Mouse (Mus musculus) heart, postnatal 0 days (tissue): ENCODE results near the gene Tgm5. TPM values are rescaled to one million over a fixed set of nuclear protein-coding genes. Genes with fewer than 3 reads are reported as not detected.

Experiments
- ATAC-seq: fragments of 200-750 bp; cut with Nextera tagmentation; 2 replicates; pipeline ENCODE4 v1.8.0; 2017; ENCODE audit warnings: low read depth, moderate number of reproducible peaks, moderate library complexity; ENCODE audit not compliant: insufficient read depth
- DNase-seq: peaks from one replicate; pipeline ENCODE4 v3.0.0-alpha.2; 2016; ENCODE audit warnings: low spot score
- H3K27ac ChIP-seq: fragments of 300-500 bp; sonication (generic); 2 replicates; pipeline ENCODE4 v1.5.1; 2014; ENCODE audit warnings: low read depth, mild to moderate bottlenecking
- H3K27me3 ChIP-seq: fragments of 300-500 bp; sonication (generic); 2 replicates; pipeline ENCODE4 v1.6.1; 2014; ENCODE audit warnings: low read length, mixed read lengths; ENCODE audit not compliant: control insufficient read depth, insufficient read depth
- H3K36me3 ChIP-seq: fragments of 300-500 bp; sonication (generic); replicated peaks from 2 replicates; pipeline ENCODE4 v1.6.1; 2014; ENCODE audit warnings: low read length, mixed read lengths; ENCODE audit not compliant: control insufficient read depth, insufficient read depth
- H3K4me1 ChIP-seq: fragments of 300-500 bp; sonication (generic); 2 replicates; pipeline ENCODE4 v1.6.1; 2014; ENCODE audit warnings: antibody characterized with exemption; ENCODE audit not compliant: control insufficient read depth, insufficient read depth
- H3K4me2 ChIP-seq: fragments of 300-500 bp; sonication (generic); 2 replicates; pipeline ENCODE4 v1.6.1; 2014; ENCODE audit warnings: low read depth, mild to moderate bottlenecking, low read length, moderate library complexity
- H3K4me3 ChIP-seq: fragments of 300-500 bp; sonication (generic); 2 replicates; pipeline ENCODE4 v1.5.1; 2014; ENCODE audit warnings: low read depth, low read length
- H3K9ac ChIP-seq: fragments of 300-500 bp; sonication (generic); replicated peaks from 2 replicates; pipeline ENCODE4 v1.6.1; 2014; ENCODE audit warnings: low read depth, low read length, mixed read lengths
- H3K9me3 ChIP-seq: fragments of 300-500 bp; sonication (generic); replicated peaks from 2 replicates; pipeline ENCODE4 v1.6.1; 2016; ENCODE audit warnings: low read length; ENCODE audit not compliant: control insufficient read depth
- CTCF ChIP-seq: IDR thresholded peaks from 2 replicates; pipeline ENCODE4 v1.5.1; 2016; ENCODE audit warnings: antibody characterized with exemption, control low read depth, low read depth
- EP300 ChIP-seq: IDR thresholded peaks from 2 replicates; pipeline ENCODE4 v1.6.1; 2016; ENCODE audit warnings: antibody characterized with exemption, low read depth
- WGBS: fragments of 180-500 bp; shearing (Covaris S2); extraction: QIAGEN DNeasy Blood & Tissue Kit; methylation state at CpG from one replicate; pipeline ENCODE4 v1.1.7; 2014; 5-methylcytosine and 5-hydroxymethylcytosine counted together
- polyA plus RNA-seq: library from polyadenylated mRNA; unstranded; fragments of >200 nt; fragmentation: Nextera tagmentation; extraction: Ambion mirVana; gene quantifications from 2 replicates; pipeline ENCODE4 v1.2.1, GENCODE M21; 2015
- total RNA-seq: library from RNA; depleted of rRNA; stranded (reverse); fragments of >200 nt; gene quantifications from 2 replicates; pipeline ENCODE4 v1.2.3, GENCODE M21; 2014; ENCODE audit warnings: low replicate concordance

The Tgm5 gene
- total and polyA plus RNA-seq, 2 experiments from 2014 or later: not detected

DNA sequence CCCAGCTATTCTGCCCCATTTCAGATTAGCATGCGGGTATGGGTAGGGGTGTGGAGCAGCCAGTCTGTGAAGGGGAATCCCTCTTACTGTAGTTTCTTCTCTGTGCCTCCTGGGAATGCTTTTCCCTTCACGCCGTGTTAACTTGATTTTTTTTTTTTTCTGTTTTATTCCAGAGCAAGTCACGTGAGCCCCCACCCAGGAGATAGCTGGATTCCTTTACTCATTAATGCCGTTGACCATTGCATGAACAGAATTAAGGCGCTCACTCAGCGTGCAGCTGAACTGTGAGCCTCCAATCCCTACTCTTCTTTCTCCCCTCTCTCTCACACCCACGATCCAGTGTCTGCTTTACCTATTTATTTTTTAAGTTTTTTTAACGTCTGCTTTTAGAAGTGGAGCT is 69.4 kb downstream of the Tgm5 start:
- Histone ChIP-seq H3K27ac (no peak overlapping the region), H3K4me3 (no peak overlapping the region), H3K4me2 (no peak overlapping the region), H3K36me3 (peaks cover 30% of the 10 kb centered on the region), H3K4me1 (no peaks in the 10 kb centered on the region), H3K9ac (no peak overlapping the region), H3K27me3 (no peaks in the 10 kb centered on the region), H3K9me3 (no peaks in the 10 kb centered on the region)
- ATAC-seq (no peak), DNase-seq (no peak)
- WGBS: 73% methylated on average over 9 of the region's 9 CpGs
- TF ChIP-seq CTCF: no peak
- no peak for TF ChIP-seq EP300

GRCm38 (mm10) chr2:121015507-121015906 is 70.1 kb downstream of the Tgm5 start:
- DNase-seq (no peak), ATAC-seq (no peak)
- TF ChIP-seq CTCF: no peak
- no peak for TF ChIP-seq EP300
- WGBS: 77% methylated on average over 2 of the region's 2 CpGs
- no peak overlapping the region for H3K9ac ChIP-seq
- H3K4me2 ChIP-seq: no peak overlapping the region
- no peaks in the 10 kb centered on the region for H3K27me3 ChIP-seq
- no peak overlapping the region for H3K4me3 ChIP-seq
- H3K4me1 ChIP-seq: no peaks in the 10 kb centered on the region
- H3K27ac ChIP-seq: no peak overlapping the region
- no peaks in the 10 kb centered on the region for H3K9me3 ChIP-seq
- H3K36me3 ChIP-seq: peaks cover 30% of the 10 kb centered on the region

- Histone ChIP-seq H3K9ac (no peak overlapping the region), H3K27me3 (no peaks in the 10 kb centered on the region), H3K27ac (no peak overlapping the region), H3K9me3 (no peaks in the 10 kb centered on the region), H3K36me3 (peaks cover 30% of the 10 kb centered on the region), H3K4me2 (no peak overlapping the region), H3K4me1 (peaks cover 6% of the 10 kb centered on the region), H3K4me3 (no peak overlapping the region)
- ATAC-seq (no peak), DNase-seq (no peak)
- WGBS: 85% methylated on average over 9 of the region's 9 CpGs
- no peak for TF ChIP-seq CTCF
- no peak for TF ChIP-seq EP300
Measured at GRCm38 (mm10) chr2:121012676-121013075, 73.0 kb downstream of the Tgm5 start.

- peaks cover 14% of the 10 kb centered on the region; the same call in 1 of the 2 replicates for H3K36me3 ChIP-seq
- H3K4me2 ChIP-seq: peak overlapping the region; percentile 97
- ATAC-seq: no peak
- WGBS: 17% methylated on average over 5 of the region's 5 CpGs
- no peak overlapping the region for H3K27ac ChIP-seq
- H3K4me1 ChIP-seq: peaks cover 6% of the 10 kb centered on the region
- H3K9me3 ChIP-seq: no peaks in the 10 kb centered on the region
- no peak for TF ChIP-seq CTCF
- no peaks in the 10 kb centered on the region for H3K27me3 ChIP-seq
- peak overlapping the region; percentile 72 for H3K9ac ChIP-seq
- DNase-seq: no peak
- peak overlapping the region; percentile 95 for H3K4me3 ChIP-seq
Measured at GRCm38 (mm10) chr2:121009071-121009677, 76.5 kb downstream of the Tgm5 start.

- Histone ChIP-seq H3K27me3 (no peaks in the 10 kb centered on the region), H3K27ac (peak overlapping the region; percentile 61), H3K9me3 (no peaks in the 10 kb centered on the region), H3K4me1 (peaks cover 6% of the 10 kb centered on the region), H3K36me3 (peaks cover 11% of the 10 kb centered on the region; the same call in 1 of the 2 replicates), H3K4me2 (peak overlapping the region; percentile 97), H3K9ac (peak overlapping the region; percentile 72), H3K4me3 (peak overlapping the region; percentile 95)
- TF ChIP-seq CTCF (no peak), EP300 (no peak)
- ATAC-seq (peak; percentile 6; the same call in 1 of the 2 replicates), DNase-seq (no peak)
- WGBS: under 1% methylated on average over 12 of the region's 12 CpGs
Measured at GRCm38 (mm10) chr2:121008664-121009007, 77.0 kb downstream of the Tgm5 start.
